Mouse (Mus musculus) heart, embryonic 16.5 days (tissue): ENCODE data around the gene Appbp2. TPM values are rescaled to one million over a fixed set of nuclear protein-coding genes. Genes with fewer than 3 reads are reported as not detected.

Experiments used
- ATAC-seq: fragments of 200-750 bp; cut with Nextera tagmentation; replicated peaks from 2 replicates; pipeline ENCODE4 v1.8.0; 2017; ENCODE audit warnings: moderate number of reproducible peaks; ENCODE audit not compliant: insufficient read depth, low FRiP score; ENCODE audit errors: extremely low read depth
- H3K27ac ChIP-seq: fragments of 300-500 bp; sonication (generic); 2 replicates; pipeline ENCODE4 v1.5.1; 2014; ENCODE audit warnings: mild to moderate bottlenecking, low read length, control low read depth, moderate library complexity
- H3K27me3 ChIP-seq: fragments of 300-500 bp; sonication (generic); 2 replicates; pipeline ENCODE4 v1.6.1; 2014; ENCODE audit warnings: low read length, mixed read lengths; ENCODE audit not compliant: control insufficient read depth, insufficient read depth
- H3K36me3 ChIP-seq: fragments of 300-500 bp; sonication (generic); 2 replicates; pipeline ENCODE4 v1.6.1; 2014; ENCODE audit not compliant: control insufficient read depth, insufficient read depth
- H3K4me1 ChIP-seq: fragments of 300-500 bp; sonication (generic); 2 replicates; pipeline ENCODE4 v1.6.1; 2014; ENCODE audit warnings: low read length, mixed read lengths; ENCODE audit not compliant: control insufficient read depth, insufficient read depth
- H3K4me2 ChIP-seq: fragments of 300-500 bp; sonication (generic); 2 replicates; pipeline ENCODE4 v1.6.1; 2014; ENCODE audit warnings: low read depth, mild to moderate bottlenecking, control low read depth, low read length
- H3K4me3 ChIP-seq: fragments of 300-500 bp; sonication (generic); 2 replicates; pipeline ENCODE4 v1.5.1; 2014; ENCODE audit warnings: mild to moderate bottlenecking, control low read depth, low read length
- H3K9ac ChIP-seq: fragments of 300-500 bp; sonication (generic); 2 replicates; pipeline ENCODE4 v1.6.1; 2014; ENCODE audit warnings: low read length, control low read depth
- H3K9me3 ChIP-seq: fragments of 300-500 bp; sonication (generic); replicated peaks from 2 replicates; pipeline ENCODE4 v1.6.1; 2016; ENCODE audit warnings: low read length; ENCODE audit not compliant: control insufficient read depth
- WGBS: fragments of 180-500 bp; shearing (Covaris S2); extraction: QIAGEN DNeasy Blood & Tissue Kit; methylation state at CpG from one replicate; pipeline ENCODE4 v1.1.7; 2014; 5-methylcytosine and 5-hydroxymethylcytosine counted together
- polyA plus RNA-seq: library from polyadenylated mRNA; unstranded; fragments of >200 nt; fragmentation: Nextera tagmentation; extraction: Ambion mirVana; gene quantifications from 2 replicates; pipeline ENCODE4 v1.2.1, GENCODE M21; 2015

The Appbp2 gene
- polyA plus RNA-seq, 1 experiment from 2014 or later = 31.8 TPM

DNA sequence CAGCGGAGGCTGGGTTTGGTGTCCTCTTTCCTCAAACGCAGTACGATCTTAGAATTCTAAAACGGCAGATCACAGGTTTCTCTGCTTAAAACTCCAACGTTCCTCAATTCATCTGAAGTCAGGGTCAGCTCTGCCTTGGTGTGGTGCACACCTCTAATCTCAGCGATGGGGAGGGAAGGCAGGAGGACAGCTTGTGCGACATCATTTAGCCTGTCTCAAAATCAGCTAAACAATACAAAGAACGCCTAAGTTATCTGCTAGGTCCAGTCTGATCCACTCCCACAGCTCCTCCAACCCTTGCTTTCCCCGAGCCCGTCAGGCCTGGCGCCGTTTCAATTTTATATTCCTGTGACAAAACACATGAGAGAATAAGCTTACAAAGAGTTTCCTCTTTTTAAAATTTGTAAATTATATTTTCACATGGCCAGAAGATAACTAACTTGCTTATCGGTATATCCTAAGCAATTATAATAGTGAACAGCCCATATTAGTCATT is 51.6 kb downstream of the Appbp2 start:
- peak overlapping the region; percentile 58 for H3K4me3 ChIP-seq
- no peak for ATAC-seq
- H3K4me1 ChIP-seq = peaks cover 3% of the 10 kb centered on the region; the same call in 1 of the 2 replicates
- peak overlapping the region; percentile 86 for H3K4me2 ChIP-seq
- 20% methylated on average over 13 of the region's 13 CpGs for WGBS
- peak overlapping the region; percentile 74 for H3K9ac ChIP-seq
- no peaks in the 10 kb centered on the region for H3K27me3 ChIP-seq
- no peak overlapping the region for H3K27ac ChIP-seq
- H3K9me3 ChIP-seq = peaks cover 2% of the 10 kb centered on the region; the same call in 1 of the 2 replicates
- no peaks in the 10 kb centered on the region for H3K36me3 ChIP-seq

- peak; percentile 73 for ATAC-seq
- Histone ChIP-seq H3K4me2 (peak overlapping the region; percentile 86), H3K9ac (peak overlapping the region; percentile 74), H3K27me3 (no peaks in the 10 kb centered on the region), H3K36me3 (no peaks in the 10 kb centered on the region), H3K9me3 (peaks cover 2% of the 10 kb centered on the region; the same call in 1 of the 2 replicates), H3K27ac (no peak overlapping the region), H3K4me1 (peaks cover 3% of the 10 kb centered on the region; the same call in 1 of the 2 replicates), H3K4me3 (peak overlapping the region; percentile 58)
- WGBS = 4% methylated on average over 20 of the region's 20 CpGs
These were observed 52.2 kb downstream of the Appbp2 start for GRCm38 (mm10) chr11:85182617-85183283.

- Histone ChIP-seq H3K4me3 (no peak overlapping the region), H3K4me1 (peaks cover 2% of the 10 kb centered on the region; the same call in 1 of the 2 replicates), H3K36me3 (no peaks in the 10 kb centered on the region), H3K9ac (no peak overlapping the region), H3K9me3 (no peaks in the 10 kb centered on the region), H3K27ac (no peak overlapping the region), H3K4me2 (no peak overlapping the region), H3K27me3 (no peaks in the 10 kb centered on the region)
- 75% methylated on average over 4 of the region's 4 CpGs for WGBS
- ATAC-seq = no peak
These were observed 56.5 kb downstream of the Appbp2 start for GRCm38 (mm10) chr11:85178413-85178812.

DNA sequence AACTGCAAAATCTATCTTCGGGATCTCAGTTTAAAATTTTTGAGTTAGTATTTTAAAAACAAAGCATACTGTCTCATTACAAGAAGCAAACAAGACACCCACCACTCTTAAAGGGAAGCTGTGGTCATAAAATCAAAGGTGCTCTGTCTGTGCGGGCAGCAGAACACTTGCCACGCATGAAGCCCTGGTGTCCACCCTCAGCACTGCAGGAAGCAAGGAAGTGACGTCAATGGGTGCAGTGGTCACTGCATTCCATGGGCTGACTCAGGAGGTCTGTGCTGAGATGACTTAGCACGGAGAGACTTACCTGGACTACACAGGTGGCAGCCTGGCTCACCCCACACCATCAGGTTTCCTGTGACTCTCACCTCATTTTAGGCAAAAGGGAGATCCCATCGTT is 57.2 kb downstream of the Appbp2 start:
- Histone ChIP-seq H3K4me1 (no peaks in the 10 kb centered on the region), H3K4me2 (no peak overlapping the region), H3K27ac (no peak overlapping the region), H3K9ac (no peak overlapping the region), H3K9me3 (no peaks in the 10 kb centered on the region), H3K36me3 (no peaks in the 10 kb centered on the region), H3K27me3 (no peaks in the 10 kb centered on the region), H3K4me3 (no peak overlapping the region)
- 74% methylated on average over 6 of the region's 6 CpGs for whole genome bisulfite sequencing
- ATAC-seq = no peak

- Histone ChIP-seq H3K27me3 (no peaks in the 10 kb centered on the region), H3K4me1 (no peaks in the 10 kb centered on the region), H3K4me3 (no peak overlapping the region), H3K9ac (no peak overlapping the region), H3K36me3 (no peaks in the 10 kb centered on the region), H3K4me2 (no peak overlapping the region), H3K9me3 (no peaks in the 10 kb centered on the region), H3K27ac (no peak overlapping the region)
- 68% methylated on average over 3 of the region's 3 CpGs for WGBS
- no peak for ATAC-seq
These were observed 59.0 kb downstream of the Appbp2 start for GRCm38 (mm10) chr11:85175941-85176340.

DNA sequence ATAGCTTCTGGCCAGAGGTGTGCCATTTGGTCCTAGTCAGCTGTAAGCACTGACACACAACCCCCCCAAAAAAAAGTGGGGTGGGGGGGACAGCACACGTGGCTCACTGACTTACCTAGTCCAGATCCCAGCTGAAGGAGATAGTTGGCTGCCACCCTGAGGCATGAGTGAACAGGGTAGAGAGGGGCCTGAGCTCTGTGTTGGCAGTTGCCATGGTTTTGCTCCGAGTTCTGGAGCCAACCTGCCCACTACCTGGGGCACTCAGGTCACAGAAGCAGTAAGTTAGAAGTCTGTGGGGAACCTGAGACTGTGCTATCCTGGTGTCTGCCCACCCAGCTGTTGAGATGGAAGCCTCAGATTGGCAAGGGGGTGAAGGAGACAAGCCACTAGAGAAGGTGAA is 64.1 kb downstream of the Appbp2 start:
- no peak overlapping the region for H3K4me3 ChIP-seq
- no peak overlapping the region for H3K4me2 ChIP-seq
- no peak overlapping the region for H3K27ac ChIP-seq
- H3K27me3 ChIP-seq = no peaks in the 10 kb centered on the region
- peaks cover 4% of the 10 kb centered on the region; the same call in 1 of the 2 replicates for H3K4me1 ChIP-seq
- 24% methylated on average over 2 of the region's 2 CpGs for WGBS
- H3K36me3 ChIP-seq = no peaks in the 10 kb centered on the region
- H3K9me3 ChIP-seq = no peaks in the 10 kb centered on the region
- no peak overlapping the region for H3K9ac ChIP-seq
- ATAC-seq = no peak

- Histone ChIP-seq H3K4me2 (peak within 1 kb of the TSS; percentile 79), H3K4me1 (peaks cover 4% of the 10 kb centered on the region; the same call in 1 of the 2 replicates), H3K27ac (no peak within 1 kb of the TSS), H3K27me3 (no peaks in the 10 kb centered on the region), H3K9me3 (no peaks in the 10 kb centered on the region), H3K36me3 (no peaks in the 10 kb centered on the region), H3K9ac (peak within 1 kb of the TSS; percentile 51), H3K4me3 (peak within 1 kb of the TSS; percentile 47)
- 15% methylated on average over 21 of the region's 21 CpGs for WGBS
- ATAC-seq = peak; percentile 55; the same call in 1 of the 2 replicates
These were observed 64.7 kb downstream of the Appbp2 start, which contains the start of gene 1700125H20Rik for GRCm38 (mm10) chr11:85170058-85170740. Gene 1700125H20Rik (plus strand): TSS chr11:85170404.

GRCm38 (mm10) chr11:85167503-85167902 is 67.4 kb downstream of the Appbp2 start:
- Histone ChIP-seq H3K27me3 (no peaks in the 10 kb centered on the region), H3K36me3 (no peaks in the 10 kb centered on the region), H3K27ac (no peak overlapping the region), H3K4me3 (no peak overlapping the region), H3K9ac (no peak overlapping the region), H3K9me3 (no peaks in the 10 kb centered on the region), H3K4me1 (peaks cover 4% of the 10 kb centered on the region; the same call in 1 of the 2 replicates), H3K4me2 (no peak overlapping the region)
- ATAC-seq = no peak
- WGBS = 49% methylated on average over 1 of the region's 1 CpGs

DNA sequence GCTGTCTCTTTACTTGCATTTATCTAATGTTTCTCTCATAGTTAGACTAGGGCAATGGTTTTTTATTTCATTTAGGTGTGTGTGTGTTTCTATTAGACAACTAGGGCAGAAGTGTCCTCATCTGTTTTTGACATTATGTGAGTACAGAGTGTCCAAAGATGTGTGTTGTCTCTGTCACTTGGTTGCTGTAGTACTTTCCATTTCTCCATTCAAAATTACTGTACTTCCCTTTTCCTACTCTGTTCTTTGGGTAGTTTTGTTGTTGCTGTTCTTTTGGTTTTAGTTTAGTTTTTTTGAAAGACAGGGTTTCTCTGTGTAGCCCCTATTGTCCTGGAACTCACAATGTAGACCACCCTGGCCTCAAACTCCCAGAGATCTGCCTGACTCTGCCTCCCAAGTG is 70.6 kb downstream of the Appbp2 start:
- no peak for ATAC-seq

More for the DNA sequence above, 70.6 kb downstream of the Appbp2 start:
- no peaks in the 10 kb centered on the region for H3K4me1 ChIP-seq
- H3K9me3 ChIP-seq = no peaks in the 10 kb centered on the region
- no peak overlapping the region for H3K9ac ChIP-seq
- no peaks in the 10 kb centered on the region for H3K27me3 ChIP-seq
- no peak overlapping the region for H3K4me2 ChIP-seq
- no peak overlapping the region for H3K27ac ChIP-seq
- H3K36me3 ChIP-seq = no peaks in the 10 kb centered on the region
- no peak overlapping the region for H3K4me3 ChIP-seq
